Mouse (Mus musculus): ENCODE measurements around the gene Fam126a.

The Fam126a gene

DNA sequence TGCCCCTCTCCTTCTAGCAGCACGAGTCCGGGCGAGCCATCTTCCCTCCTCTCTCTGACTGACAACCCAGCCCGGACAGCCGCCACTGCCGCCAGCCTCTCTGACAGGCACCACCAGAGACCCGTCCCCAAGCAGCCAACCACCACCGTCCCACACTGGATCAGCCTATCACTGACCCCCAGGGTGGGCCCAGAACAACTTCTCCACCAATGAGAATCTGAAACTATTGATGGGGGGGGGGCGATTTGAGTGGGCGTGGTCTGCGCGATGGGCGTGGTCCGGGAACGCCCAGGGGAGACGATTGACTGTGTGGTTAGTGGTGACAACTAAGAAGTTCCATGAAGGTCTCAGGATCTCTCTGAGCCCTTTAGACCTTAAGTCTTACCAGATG lies at the start of gene Fam126a:
Gene Fam126a, minus strand, starts transcription at position 112 of the 391 bp plus-strand sequence.
- peak; percentile 94 for DNase-seq

DNA sequence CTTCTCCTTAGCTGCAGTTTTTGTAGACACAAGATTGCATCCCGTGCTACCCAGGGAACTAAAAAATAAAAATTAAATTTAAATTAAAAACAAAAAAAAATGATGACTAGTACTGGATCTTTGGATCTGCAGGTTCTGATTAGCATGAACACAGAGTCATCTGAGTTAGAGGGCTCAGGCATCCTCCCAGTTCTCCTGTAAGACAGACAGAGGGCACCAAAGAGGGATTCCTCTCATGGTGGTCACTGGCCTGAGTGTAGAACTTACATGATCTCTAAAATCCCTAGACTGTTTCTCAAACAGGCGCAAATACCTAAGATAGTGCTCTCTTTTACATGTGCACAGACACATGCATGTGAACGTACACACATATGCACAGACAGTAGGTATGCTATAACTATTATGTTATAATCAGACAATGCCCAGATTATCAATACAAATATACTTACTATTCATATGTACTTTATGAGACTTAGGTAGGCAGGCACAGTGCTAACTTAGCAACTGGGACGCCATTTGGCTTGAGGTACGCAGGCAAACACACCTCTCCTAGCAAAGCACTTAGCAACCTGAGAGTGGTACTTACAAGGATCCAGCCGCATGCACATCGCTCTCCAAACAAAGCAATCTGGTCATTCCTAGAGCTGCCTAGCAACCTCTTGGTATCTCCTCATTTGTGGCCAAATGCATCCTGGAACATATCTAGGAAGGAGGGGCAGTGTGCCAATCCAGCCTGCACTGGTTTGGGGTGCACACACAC lies 48.1 kb upstream of the Fam126a start:
- DNase-seq: no peak

DNA sequence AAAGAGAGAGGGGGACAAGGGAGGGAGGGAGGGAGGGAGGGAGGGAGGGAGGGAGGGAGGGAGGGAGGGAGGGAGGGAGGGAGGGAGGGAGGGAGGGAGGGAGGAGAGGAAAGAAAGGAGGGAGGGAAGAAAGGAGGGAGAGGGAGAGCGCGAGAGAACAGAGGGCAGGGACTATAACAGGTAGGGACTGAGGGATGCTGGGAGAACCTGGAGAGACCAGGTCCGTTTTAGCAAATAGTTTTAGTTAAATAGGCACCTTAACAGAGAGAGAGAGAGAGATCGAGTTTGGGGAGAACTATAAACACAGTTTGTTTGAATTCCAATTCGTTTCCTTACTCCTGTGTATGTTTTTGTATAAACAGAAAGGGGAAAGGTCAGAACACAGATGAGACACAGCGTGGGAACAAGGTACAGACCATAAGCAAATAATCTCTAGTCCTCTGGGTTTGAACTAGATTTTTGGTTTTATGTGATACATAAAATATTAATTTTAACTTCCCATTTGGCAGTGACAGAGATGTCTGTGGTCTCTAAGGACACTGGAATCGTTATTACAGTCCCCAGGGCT lies 47.3 kb upstream of the Fam126a start:
- no peak for DNase-seq

DNA sequence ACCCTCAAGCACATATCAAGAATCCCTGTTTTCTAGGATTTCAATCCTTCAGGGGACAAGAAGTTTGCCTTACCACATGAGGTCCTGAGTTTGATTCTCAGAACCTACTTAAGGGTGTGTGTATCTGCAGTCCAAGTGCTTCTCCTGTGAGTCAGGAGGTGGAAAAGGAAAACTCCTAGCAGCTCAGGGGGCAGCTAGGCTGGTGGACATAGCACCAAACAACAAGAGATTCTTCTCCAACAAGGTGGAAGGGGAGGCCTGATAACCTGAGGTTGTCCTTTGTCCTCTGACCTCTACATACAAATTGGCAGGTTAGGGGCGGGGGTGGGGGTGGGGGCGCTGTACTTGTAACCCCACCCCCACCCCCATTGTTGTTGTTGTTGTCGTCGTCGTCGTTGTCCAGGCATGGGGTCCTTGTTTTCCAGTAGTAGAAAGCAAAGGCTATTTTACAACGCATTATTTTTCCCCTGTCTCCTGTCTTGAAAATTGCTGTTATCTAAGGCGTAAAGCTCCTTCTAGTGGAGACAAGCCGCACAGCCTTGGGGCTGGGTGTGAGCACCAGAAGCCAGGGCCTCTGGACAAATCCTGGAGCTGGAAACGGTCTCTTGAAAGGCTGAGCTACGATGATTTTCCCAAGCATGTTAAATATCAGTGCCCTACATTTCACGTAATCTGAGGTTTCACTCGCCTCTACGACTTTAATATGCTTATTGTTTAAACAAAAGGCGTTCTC lies 46.7 kb upstream of the Fam126a start:
- DNase-seq: peak; percentile 73

DNA sequence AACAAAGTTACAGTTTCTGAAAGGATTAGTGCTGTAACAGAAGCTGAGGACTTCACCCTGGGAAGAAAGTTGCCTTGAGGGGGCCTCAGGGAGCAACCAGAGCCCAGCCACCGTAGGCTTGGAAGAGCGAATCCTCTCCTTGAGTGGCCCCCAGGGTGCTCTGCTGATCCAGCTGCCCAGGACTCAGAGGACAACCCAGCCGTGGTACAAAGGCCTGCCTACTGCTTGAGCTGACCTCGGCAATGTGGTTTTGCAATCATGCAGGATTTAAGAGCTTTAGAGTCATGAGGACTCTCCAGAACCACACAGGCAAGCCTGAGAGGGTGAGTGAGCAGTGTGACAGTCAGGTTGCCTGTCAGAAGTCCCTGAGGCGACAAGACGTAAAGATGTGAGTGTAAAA lies 41.5 kb upstream of the Fam126a start:
- DNase-seq: no peak

DNA sequence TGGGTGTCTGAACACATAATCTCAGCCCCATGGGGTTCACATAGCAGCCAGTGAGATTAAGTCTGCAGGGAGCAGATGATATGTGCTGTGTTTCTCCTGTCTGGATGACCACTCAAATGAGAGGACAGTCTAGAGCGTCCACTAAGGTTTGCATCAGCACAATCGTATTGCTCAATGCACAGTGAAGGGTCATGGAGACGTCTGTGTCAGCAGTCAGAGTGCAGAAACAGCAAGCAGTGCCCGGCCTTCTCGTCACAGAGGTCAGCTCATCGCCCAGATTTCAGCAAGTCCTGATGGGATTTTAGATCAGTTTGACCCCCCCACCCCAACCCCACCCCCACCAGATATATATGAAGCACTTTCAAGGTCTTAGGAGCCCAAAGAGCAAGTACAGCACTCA lies 38.5 kb upstream of the Fam126a start:
- DNase-seq: no peak

DNA sequence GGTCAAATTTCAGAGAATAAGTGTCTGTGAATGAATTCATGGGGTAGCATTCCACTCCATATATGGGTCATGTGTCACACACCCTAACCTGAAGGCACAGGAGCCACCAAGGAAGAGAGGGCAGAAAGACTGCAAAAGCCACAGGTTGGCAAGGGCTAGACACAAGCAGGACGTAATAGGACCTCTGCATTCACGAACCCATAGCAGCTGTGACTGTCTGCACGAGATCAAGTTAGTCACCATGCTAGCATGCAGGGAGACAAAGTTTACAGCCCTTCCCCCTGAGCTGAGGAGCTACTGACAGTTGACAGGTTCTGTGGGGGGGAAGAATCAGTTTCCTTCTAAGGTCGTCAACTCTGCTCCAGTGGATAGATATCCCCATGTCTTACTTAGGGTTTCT lies 33.1 kb upstream of the Fam126a start:
- DNase-seq: no peak

DNA sequence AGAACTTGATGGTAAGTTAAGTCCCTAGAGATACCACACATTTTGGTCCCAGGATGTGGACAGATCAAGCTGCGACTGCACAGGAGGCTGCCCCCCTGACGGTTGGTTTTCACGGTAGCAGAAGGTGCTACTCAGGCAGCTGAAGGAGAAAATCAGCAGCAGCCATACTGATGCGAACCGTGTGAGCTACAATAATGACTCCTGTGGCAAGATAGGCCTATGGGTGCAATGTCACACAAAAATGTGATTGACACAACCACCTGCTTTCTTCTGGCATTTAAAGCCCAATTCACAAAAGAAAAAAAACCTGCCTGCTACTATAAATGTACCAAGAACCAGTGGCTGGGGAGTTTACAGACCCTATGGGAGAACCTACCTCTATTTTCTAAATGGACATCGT lies 32.5 kb upstream of the Fam126a start:
- DNase-seq: no peak

DNA sequence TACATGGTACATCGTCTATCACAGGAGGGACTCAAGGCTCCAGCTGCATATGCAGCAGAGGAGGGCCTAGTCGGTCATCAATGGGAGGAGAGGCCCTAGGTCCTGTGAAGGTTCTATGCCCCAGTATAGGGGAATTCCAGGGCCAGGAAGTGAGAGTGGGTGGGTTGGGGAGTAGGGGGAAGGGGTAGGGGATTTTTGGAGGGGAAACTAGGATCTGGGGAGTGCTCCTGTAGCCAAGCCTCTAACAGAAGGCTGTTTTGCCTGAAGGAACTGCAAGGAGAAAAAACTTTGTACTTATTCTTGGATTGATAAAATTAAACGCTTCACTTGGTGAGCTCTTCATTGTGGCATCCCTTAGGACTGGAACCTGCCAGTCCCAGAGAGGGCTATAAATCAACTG lies 30.5 kb upstream of the Fam126a start:
- DNase-seq: no peak

DNA sequence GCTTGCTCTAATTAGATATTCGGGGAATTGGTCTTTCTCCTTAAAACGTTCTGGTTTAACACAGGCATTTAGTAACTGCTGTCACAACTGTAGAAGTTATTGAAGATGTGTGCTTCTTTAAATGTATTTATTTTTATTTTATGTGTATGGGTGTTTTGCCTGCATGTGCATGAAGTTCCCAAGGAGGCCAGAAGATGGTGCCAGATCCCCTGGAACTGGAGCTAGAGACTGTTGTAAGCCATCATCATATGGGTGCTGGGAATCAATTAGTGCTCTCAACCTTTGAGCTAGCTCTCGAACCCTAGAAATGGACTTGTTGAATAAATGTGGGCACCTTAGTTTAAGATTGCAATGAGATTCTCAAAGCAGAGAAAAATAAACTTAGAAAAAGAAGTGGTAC lies 27.1 kb upstream of the Fam126a start:
- no peak for DNase-seq

DNA sequence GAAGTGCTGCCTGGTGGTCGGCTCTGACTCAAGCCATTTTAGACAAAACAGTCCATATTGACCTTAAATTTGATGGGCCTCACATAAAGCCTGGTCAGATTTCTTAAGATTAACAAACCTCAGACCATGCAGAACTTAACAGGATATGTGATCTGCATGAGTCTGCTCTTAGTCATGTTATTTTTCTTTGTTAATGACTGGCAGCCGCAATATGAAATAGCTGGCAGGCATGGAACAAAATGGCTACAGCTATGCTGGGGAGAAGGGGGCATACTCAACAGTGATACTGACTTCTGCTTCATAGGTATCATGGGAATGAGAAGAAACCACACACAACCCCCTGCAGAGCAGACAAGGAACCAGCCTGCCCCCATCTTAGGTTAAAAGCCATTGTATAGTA lies 26.4 kb upstream of the Fam126a start:
- no peak for DNase-seq

DNA sequence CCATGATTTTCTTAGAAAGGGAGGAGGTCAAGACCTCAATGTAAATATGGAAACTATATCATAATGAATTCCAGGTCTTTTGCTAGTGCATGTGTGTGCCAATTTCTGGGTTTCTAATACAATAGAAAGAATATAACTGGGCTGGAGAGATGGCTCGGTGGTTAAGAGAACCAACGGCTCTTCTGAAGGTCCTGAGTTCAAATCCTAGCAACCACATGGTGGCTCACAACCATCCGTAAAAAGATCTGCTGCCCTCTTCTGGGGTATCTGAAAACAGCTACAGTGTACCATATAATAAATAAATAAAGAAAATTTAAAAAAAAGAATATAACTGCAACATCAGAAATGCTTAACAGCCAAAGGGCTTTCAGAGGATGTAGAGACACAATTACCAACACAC lies 23.9 kb upstream of the Fam126a start:
- DNase-seq: no peak

DNA sequence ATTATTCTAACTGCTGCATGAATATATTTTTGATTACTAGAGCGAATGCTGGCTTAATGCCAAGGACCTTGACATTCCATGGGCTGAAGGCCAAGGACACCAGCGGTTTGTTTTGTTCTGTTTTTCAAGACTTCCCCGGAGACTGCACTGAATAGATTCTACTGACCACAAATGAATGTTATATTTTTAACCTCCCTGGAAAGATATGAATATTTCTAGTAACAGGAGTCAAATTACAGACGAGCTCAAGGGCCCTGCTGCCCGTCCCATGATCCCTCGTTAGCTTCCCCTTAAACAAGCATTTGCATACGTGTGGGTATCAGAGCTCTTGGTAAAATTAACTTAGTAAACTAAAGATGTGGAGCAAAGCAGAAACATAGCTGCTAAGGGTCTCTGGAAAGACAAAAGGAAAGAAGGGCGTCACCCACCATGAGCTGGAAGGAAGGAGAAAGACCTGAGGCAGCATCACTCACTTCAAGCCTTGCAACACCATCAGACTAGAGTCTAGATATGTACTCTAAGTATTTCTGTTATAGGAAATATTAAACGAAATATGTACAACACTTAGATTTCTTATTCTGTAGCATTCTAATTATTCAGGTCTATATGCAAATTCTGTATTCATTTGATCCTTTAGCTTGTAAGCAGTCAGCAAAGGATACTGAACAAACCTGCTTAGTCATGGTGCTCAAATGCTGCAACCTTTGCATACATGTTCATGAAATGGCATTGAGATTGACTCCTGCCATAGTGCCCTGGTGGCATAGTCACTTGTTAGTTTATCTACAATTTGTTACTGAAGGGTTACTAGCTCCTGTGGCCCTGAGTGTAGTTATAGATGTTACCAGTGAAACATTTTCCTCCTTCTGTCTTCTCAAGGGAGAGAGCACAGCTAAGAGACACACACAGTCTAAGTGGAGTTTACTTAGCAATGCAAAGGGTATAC lies 23.0 kb upstream of the Fam126a start:
- no peak for DNase-seq

DNA sequence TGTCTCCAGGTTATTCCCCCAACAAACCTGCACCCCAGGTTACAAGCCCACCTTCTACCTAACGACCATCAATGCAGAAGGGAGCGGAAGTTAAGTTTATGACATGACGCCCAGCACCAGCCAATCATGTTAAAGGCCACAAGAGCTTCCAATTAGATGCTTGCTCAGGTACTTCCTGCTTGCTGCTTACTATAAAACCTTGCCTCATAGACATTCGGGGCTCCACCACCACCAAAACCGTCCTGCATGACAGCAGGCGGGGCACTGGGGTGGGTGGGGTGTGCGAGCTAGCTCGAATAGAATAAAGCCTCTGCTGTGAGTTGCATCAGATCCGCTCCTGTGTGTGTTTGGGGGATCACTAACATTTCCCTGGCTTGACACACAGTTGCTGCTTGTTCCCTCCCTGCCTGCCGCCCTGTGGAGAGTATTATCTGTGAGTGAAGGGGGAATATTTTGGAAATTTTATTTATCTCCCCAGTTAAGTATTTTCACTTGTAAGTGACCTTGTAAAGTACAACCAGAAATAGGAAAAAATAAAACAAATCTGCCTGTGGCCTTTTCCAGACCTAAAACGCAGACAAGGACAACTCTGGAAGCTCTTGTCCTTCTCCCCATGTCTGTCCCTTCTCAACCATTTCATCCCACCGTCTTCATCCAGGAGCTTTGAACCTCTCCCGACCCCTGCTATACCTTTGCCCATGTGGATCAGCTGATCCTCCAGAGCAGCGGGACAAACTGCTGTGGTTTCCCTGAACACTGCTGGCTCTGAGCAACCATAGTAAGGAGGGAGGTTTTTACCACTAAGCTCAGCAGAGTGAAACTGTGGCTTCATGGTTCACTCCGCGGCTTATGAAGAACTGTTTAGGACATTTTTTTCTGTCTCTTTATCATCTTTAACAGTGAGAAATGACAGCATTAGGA lies 21.5 kb upstream of the Fam126a start:
- no peak for DNase-seq

DNA sequence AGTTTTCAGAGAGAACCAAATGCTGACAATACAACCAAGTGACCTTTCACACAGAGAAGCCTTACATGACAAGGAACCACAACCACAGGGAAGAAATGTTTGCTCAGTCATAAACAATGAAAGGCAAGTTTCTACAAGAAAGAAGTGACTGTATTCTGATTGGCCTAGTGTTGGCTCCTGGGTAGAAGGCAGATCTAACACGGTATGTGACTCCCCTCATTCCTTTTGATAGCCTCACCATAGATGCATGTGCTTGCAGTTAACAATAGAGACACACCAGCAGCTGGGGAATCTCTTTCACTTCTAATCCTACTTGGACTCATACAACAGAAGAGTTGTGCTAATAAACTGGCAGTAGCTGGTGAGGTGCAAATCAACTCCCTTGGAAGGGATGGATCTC lies 17.3 kb upstream of the Fam126a start:
- no peak for DNase-seq

DNA sequence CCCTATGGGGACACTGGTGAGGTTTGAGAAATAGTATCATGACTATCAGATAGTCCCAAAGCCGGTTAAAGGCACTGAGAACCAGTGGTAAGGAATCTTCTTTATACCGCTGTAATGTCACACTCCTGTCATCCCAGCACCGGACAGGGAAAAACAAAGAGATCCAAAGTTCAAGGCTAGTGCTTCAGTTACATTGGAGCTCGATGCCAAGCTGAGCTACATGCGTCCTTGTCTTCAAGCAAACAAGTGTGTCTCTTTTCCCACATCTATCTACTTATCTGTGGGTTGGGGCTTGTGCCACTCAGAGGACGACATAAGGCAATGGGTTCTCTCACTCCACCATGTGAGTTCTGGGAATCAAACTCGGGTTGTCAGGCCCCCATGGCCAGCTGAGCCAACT lies 16.5 kb upstream of the Fam126a start:
- DNase-seq: no peak

DNA sequence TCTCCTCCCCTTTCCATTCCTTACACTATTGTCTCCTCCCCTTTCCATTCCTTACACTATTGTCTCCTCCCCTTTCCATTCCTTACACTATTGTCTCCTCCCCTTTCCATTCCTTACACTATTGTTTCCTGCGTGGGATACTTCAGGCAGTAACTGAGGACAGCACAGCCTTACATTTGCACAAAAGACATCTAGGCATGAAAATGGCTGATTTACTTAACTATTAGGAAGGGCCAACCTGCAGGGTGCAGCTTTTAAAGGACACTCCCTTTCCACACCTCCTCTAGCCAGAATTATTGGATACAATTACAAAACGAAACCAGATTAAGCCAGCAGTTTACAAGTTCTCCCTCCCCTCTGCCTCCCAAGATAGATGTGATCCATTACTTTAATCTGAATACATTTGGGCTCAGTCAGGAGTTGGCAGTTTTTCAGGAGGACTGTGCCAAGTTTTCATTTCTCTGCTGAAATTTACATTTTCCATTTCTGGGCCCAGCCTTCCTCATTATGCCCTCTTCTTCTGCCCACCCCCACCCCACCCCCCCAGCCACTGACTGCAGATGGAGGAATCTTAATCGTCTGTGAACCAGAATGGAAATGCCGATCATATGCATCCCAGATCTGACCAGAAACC lies 15.6 kb upstream of the Fam126a start:
- no peak for DNase-seq

DNA sequence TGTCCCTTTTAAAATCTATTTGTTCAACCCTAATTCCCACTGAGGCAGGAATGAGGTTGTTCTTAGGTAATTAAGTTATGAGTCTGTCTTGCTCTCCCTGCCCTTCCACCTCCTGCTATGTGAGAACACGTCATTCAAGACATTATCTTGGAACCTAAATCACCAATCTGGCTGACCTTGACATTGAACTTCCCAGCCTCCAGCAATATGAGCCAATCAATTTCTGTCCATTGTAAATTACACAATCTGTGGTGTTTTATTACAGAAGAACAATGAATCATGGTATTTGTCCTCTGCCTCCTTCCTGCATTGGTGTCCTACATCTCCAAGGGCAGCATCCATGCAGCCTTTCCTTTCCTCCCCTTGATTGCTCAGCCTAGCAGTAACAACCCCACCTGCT lies 13.9 kb upstream of the Fam126a start:
- no peak for DNase-seq

DNA sequence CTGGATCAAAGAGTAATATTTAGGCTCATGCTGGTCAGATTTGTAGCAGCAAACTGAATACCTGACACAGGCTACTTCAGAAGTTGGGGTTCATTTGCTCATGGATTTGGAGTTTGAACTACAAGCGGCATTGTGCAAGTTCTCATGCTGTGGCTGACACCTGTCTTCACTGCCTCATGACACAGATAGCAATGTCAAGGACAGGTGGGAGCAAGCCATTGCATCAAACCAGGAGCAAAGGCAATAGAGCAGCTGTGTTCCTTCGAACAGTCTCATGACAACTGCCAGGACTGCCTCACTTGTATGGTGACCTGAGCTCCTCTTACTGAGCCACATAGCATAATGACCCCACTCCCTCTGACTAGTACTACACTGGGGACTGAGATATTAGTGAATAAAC lies 12.9 kb upstream of the Fam126a start:
- DNase-seq: no peak

DNA sequence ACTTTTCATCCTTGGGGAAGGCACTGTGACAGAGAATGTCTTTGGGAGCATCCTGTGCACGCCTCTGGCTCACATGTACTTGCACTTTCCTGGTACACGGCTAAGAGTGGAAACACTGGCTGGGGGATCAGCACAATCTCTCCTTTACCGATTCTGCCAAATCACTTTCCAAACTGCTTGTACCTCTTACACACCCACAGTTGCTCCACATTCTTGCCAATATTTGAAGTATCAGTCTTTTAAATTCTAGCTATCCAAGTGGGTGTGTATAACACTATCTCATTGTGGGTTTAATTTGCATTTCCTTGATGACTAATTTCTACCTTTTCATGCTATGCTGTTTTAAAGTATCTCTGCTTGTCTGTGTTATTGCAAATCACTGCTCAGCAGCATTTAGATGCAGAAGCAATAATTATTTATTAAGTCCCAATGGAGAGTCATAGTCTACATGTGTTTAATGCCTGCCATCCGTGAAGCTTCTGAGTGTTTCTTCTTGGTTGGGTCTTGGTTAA lies 10.9 kb upstream of the Fam126a start:
- no peak for DNase-seq

DNA sequence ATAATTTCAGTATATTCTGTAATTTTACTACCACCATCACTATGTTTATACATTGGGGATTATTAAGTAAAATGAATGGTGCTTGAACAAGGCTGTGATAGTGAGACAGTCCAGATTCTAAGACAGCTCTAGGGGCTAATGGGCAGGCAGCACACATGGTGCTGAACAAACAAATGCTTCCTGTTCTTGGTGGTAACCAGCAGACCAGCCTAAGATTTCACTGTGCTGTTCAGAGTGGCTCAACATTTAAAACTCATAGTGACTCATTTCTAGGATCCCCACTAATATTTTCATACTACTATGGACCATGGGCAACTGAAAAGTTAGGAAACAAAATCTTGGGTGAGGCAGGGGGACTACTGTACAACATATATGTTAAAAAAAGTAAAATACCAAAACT lies 10.1 kb upstream of the Fam126a start:
- no peak for DNase-seq
